Mouse (Mus musculus): Measurements from ENCODE around the gene Loxl1.
"Not testable (repeated sequence)": the region's sequence is repeated elsewhere in the genome, so short reads cannot be mapped to it uniquely, and the experiment has no call there.

DNA sequence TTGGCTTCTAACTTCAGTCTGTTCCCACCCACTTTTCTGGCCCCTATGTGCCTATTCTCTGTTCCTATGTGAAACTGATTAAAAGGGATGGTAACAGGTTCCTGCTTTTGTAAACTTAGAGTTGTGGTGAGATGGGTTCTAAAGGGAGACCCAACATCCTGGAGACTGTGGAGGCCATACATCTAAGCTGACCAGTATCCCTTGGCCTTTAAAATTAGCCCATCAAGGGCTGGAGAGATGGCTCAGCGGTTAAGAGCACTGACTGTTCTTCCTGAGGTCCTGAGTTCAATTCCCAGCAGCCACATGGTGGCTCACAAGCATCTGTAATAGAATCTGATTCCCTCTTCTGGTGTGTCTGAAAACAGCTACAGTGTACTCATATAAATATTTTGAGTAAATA lies 62.3 kb downstream of the Loxl1 start:
- not testable (repeated sequence) for TF ChIP-seq CTCF, EP300 (IDR thresholded peaks at IDR 0.05)
